Mouse (Mus musculus) small intestine, adult 2 months (tissue): Measurements from ENCODE around the gene Dph7. TPM values are rescaled to one million over a fixed set of nuclear protein-coding genes. Genes with fewer than 3 reads are reported as not detected.

Experiments used
- H3K27ac ChIP-seq: fragments of 200-500 bp; 2 replicates; pipeline ENCODE4 v1.5.1; 2012; ENCODE audit warnings: low read depth, low read length, control low read depth, inconsistent platforms; ENCODE audit not compliant: insufficient read depth
- H3K27me3 ChIP-seq: fragments of 200-500 bp; 2 replicates; pipeline ENCODE4 v1.6.1; 2012; ENCODE audit warnings: mild to moderate bottlenecking, moderate library complexity, low read length, inconsistent platforms; ENCODE audit not compliant: control insufficient read depth, insufficient read depth
- H3K36me3 ChIP-seq: fragments of 200-500 bp; 2 replicates; pipeline ENCODE4 v1.6.1; 2012; ENCODE audit warnings: mild to moderate bottlenecking, low read length, control low read depth, inconsistent platforms; ENCODE audit not compliant: control insufficient read depth, insufficient read depth
- H3K4me1 ChIP-seq: fragments of 200-500 bp; 2 replicates; pipeline ENCODE4 v1.6.1; 2012; ENCODE audit warnings: low read length, inconsistent platforms, mixed read lengths; ENCODE audit not compliant: control insufficient read depth, insufficient read depth, insufficient read length
- H3K4me3 ChIP-seq: fragments of 200-500 bp; 2 replicates; pipeline ENCODE4 v1.5.1; 2012; ENCODE audit warnings: low read depth, mild to moderate bottlenecking, control low read depth, inconsistent platforms, low read length, moderate library complexity
- CTCF ChIP-seq: fragments of 200-500 bp; IDR thresholded peaks from 2 replicates; pipeline ENCODE4 v1.5.1; 2012; ENCODE audit warnings: low read depth, mild to moderate bottlenecking, control low read depth, inconsistent platforms, low read length, moderate library complexity, mixed read lengths; ENCODE audit not compliant: insufficient replicate concordance, insufficient read length; ENCODE audit errors: extremely low read depth
- POLR2A ChIP-seq: fragments of 200-500 bp; IDR thresholded peaks from 2 replicates; pipeline ENCODE4 v1.6.1; 2012; ENCODE audit warnings: low read depth, mild to moderate bottlenecking, control low read depth, inconsistent platforms, low read length, moderate library complexity
- WGBS: fragments of 180-500 bp; shearing (Covaris S2); methylation state at CpG from one replicate; pipeline ENCODE4 v1.1.7; 2018; 5-methylcytosine and 5-hydroxymethylcytosine counted together
- polyA plus RNA-seq: library from polyadenylated mRNA; depleted of rRNA; stranded (reverse); fragments of >200 nt; gene quantifications from 2 replicates; pipeline ENCODE4 v1.2.3, GENCODE M21; 2012

The Dph7 gene
- polyA plus RNA-seq, 1 experiment, result 7.1 TPM

DNA sequence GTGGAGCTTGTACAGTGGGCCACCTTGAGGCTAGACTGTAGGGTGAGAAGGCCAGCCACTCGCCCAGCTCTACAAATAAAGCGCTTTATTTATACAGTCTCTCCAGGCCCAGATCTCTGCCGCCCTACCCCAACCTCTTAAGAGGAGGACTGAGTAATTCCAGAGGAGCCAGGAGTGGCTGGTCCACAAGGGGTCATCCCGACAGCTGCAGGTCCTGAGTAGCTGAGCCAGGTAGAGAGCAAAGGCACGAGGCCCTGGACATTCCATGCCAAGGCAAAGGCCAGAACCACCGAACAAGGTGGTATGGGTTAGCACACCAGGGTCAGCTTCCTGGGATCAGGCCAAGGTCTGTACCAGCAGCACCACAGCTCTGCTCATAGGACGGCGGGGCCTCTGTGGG, 36.9 kb upstream of the Dph7 start:
- 86% methylated on average over 8 of the region's 8 CpGs for WGBS
- H3K4me1 ChIP-seq, result peaks cover 3% of the 10 kb centered on the region
- peaks cover 17% of the 10 kb centered on the region; the same call in 1 of the 2 replicates for H3K36me3 ChIP-seq
- TF ChIP-seq POLR2A (no peak), CTCF (no peak)
- no peaks in the 10 kb centered on the region for H3K27me3 ChIP-seq
- no peak overlapping the region for H3K27ac ChIP-seq
- no peak overlapping the region for H3K4me3 ChIP-seq

DNA sequence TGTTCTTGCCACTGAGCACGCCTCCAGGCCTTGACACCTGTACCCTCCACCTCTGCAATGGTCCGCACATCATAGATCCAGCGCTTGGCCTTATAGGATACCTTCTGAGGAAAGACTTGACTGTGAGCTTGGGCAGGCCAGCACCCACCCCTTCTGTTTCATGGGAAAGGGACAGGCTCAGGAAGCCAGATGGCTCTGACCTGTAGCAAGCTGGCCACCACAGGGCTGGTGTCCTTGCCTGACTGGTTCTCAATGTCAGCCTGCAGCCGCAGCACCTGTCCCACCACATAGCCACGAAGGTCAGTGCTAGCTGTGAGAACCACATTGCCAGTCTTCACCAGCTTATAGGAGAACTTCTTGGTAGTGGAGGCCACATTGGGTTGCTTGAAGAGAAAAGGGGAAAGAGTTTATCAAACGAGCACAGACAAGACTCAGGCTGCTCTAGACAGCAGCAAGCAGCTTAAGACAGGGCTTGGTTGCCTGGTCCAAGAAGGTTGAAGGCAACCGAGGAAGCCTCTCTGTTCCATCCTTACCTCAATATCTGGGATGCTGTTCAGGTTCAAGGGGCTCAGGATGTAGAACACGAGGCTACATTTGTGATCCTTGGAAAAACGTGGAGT, 35.7 kb upstream of the Dph7 start:
- Histone ChIP-seq H3K27me3 (no peaks in the 10 kb centered on the region), H3K4me1 (peaks cover 3% of the 10 kb centered on the region), H3K36me3 (peaks cover 17% of the 10 kb centered on the region; the same call in 1 of the 2 replicates), H3K4me3 (no peak overlapping the region), H3K27ac (no peak overlapping the region)
- TF ChIP-seq POLR2A (no peak), CTCF (no peak)
- 86% methylated on average over 9 of the region's 9 CpGs for WGBS

DNA sequence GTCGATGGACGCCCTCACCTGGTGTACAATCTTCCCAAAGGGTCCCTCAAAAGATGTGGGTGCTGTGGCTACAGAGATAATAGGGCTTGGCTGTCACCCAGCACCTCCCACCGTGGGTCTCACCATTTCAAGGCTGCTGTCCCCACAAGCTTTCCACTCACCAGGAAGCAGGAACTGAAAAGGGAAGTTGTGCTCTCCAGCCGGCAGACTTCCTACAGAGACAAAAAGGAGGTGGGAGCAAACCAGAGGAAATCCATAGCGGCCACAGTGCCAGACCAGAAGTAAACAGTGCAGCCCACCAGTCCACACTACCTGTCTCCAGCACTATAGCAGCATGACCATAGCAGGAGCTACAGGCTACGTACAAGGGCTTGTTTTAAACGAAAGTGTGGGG, 35.2 kb upstream of the Dph7 start:
- WGBS, result 67% methylated on average over 7 of the region's 7 CpGs
- no peak overlapping the region for H3K27ac ChIP-seq
- no peak overlapping the region for H3K4me3 ChIP-seq
- peaks cover 3% of the 10 kb centered on the region for H3K4me1 ChIP-seq
- TF ChIP-seq CTCF (no peak), POLR2A (no peak)
- H3K27me3 ChIP-seq, result no peaks in the 10 kb centered on the region
- peaks cover 17% of the 10 kb centered on the region; the same call in 1 of the 2 replicates for H3K36me3 ChIP-seq

DNA sequence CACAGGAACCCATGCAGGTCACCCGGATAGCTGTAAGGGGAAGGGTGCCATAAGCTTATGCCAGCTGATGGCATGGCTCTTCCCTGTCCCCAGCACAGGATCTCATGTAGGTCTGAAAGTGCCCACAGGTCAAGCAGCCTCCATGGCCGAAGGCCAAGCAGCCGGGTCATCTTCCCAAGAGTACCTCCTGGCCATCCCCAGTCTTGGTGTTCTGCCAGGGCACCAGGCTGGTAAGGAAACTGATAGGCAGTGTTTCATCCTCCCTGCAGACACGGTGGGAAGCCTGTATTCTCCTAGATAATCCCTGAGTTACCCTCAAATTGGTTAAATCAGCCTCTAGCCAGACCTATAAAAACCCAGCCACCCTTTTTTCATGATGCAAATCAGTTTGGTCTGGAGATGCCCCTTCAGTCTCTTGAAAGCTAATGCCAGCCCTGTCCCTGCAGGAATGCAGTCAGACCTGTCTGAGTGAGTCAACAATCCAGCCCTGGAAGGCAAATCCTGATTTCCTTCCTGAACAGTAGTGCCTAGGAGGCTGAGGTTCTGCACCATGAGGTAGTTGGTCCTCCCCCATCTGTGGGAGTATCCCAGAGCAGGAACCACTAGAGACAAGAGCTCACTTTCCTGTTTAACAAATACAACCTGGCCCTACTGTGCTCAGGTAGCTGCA, 34.3 kb upstream of the Dph7 start:
- TF ChIP-seq CTCF (no peak), POLR2A (no peak)
- Histone ChIP-seq H3K4me1 (peaks cover 3% of the 10 kb centered on the region), H3K36me3 (peaks cover 17% of the 10 kb centered on the region; the same call in 1 of the 2 replicates), H3K27ac (no peak overlapping the region), H3K27me3 (no peaks in the 10 kb centered on the region), H3K4me3 (no peak overlapping the region)
- WGBS, result 48% methylated on average over 4 of the region's 4 CpGs

DNA sequence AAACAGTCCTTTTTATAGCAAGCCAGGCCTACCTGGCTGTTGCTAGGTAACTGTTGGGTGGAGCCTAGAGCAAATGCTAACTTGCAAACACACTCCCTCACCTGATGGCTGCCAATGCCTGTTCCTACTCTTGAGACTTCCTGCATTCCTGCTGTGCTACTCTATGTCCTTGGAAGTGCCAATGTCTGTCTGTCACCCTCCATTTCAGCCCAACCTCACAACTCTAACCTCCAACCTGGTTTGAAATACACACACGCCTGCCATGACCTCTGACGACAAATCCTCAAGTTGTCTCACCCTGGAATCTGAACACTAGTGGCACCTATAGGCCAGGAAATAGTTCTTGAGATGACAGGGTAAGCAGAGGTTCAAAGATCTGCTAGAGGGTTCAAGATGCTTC, 33.1 kb upstream of the Dph7 start:
- WGBS, result 51% methylated on average over 2 of the region's 2 CpGs
- Histone ChIP-seq H3K27me3 (no peaks in the 10 kb centered on the region), H3K36me3 (peaks cover 17% of the 10 kb centered on the region; the same call in 1 of the 2 replicates), H3K4me1 (peaks cover 8% of the 10 kb centered on the region), H3K27ac (no peak overlapping the region), H3K4me3 (no peak overlapping the region)
- TF ChIP-seq CTCF (no peak), POLR2A (no peak)

DNA sequence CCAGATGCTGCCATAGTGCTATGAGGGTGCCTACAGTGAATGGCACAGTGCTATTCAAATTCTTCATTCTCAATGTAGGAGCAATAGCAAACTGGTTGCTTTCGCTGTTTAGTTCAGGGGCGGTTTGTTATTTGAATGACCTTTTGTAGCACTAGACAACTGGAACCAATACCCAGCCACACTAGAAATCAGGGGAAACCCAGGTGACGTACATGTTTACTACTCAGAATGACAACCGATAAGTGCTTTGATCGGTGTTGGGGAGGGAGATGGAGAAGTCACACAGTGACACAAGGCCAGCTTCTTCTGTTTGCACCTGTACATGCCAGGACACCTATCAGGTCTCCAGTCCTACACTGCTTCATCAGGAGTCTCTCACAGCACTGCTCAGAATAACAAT, 32.6 kb upstream of the Dph7 start:
- Histone ChIP-seq H3K27ac (no peak overlapping the region), H3K4me3 (no peak overlapping the region), H3K4me1 (peaks cover 8% of the 10 kb centered on the region), H3K27me3 (no peaks in the 10 kb centered on the region), H3K36me3 (peaks cover 17% of the 10 kb centered on the region; the same call in 1 of the 2 replicates)
- WGBS, result 89% methylated on average over 5 of the region's 5 CpGs
- no peak for TF ChIP-seq CTCF
- TF ChIP-seq POLR2A, result no peak

DNA sequence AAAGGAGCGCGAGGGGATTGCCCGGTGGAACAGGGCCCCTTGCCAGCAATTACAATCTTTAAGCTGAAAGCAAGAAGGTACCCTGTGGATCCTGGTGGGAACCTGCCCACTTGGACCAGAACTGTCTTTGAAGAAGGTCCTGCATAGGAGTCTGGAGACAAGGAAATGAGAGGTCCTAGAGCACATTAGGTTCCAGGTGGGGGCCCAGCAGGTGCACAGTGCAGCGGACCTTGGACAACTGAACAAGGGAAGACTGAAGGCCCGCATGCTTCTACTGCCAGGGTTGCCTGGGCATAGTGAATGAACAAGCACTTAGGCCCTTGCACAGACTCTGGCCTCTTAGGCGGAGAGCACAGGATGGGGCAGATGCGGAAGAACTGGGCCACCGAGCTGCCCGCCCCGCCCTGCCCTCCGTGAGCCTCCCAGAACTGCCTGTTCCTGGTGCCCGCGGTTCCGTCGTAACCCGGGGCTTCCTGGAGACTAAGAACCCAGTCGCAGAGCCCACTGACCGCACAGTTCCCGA, 27.7 kb upstream of the Dph7 start:
- Histone ChIP-seq H3K27me3 (no peaks in the 10 kb centered on the region), H3K4me3 (peak overlapping the region; percentile 89), H3K4me1 (peaks cover 8% of the 10 kb centered on the region), H3K36me3 (no peaks in the 10 kb centered on the region), H3K27ac (peak overlapping the region; percentile 98)
- WGBS, result 2% methylated on average over 19 of the region's 19 CpGs
- no peak for TF ChIP-seq CTCF
- no peak for TF ChIP-seq POLR2A
